Mouse (Mus musculus): ENCODE results near the gene Krt36. TPM values are rescaled to one million over a fixed set of nuclear protein-coding genes. Genes with fewer than 3 reads are reported as not detected.

Gene Krt36
- polyA plus RNA-seq, 1 experiment: not detected

GRCm38 (mm10) chr11:100136559-100136958, 31.1 kb upstream of the Krt36 start:
- no peak overlapping the region for H3K27ac ChIP-seq (ENCODE audit: insufficient read depth, low read length)
- TF ChIP-seq CTCF (IDR thresholded peaks at IDR 0.05; ENCODE audit: borderline replicate concordance, insufficient read depth, low read length): no peak
- TF ChIP-seq POLR2A (IDR thresholded peaks at IDR 0.05; ENCODE audit: low read depth, low read length): no peak
- H3K4me1 ChIP-seq (ENCODE audit: control insufficient read depth, insufficient read depth, low read length): no peaks in the 10 kb centered on the region
- no peak overlapping the region for H3K4me3 ChIP-seq (ENCODE audit: insufficient read depth, low read length)

GRCm38 (mm10) chr11:100135731-100136130, 30.3 kb upstream of the Krt36 start, which contains the start of gene Krt15:
TSS of gene Krt15 (minus strand) at chr11:100135928.
- TF ChIP-seq POLR2A (IDR thresholded peaks at IDR 0.05; ENCODE audit: low read depth, low read length) (no peak), CTCF (IDR thresholded peaks at IDR 0.05; ENCODE audit: borderline replicate concordance, insufficient read depth, low read length) (no peak)
- Histone ChIP-seq H3K4me1 (ENCODE audit: control insufficient read depth, insufficient read depth, low read length) (no peaks in the 10 kb centered on the region), H3K4me3 (ENCODE audit: insufficient read depth, low read length) (no peak within 1 kb of the TSS)

GRCm38 (mm10) chr11:100124901-100125300, 19.5 kb upstream of the Krt36 start:
- Histone ChIP-seq H3K4me1 (ENCODE audit: control insufficient read depth, insufficient read depth, low read length) (no peaks in the 10 kb centered on the region), H3K4me3 (ENCODE audit: insufficient read depth, low read length) (no peak overlapping the region), H3K27ac (ENCODE audit: insufficient read depth, low read length) (no peak overlapping the region)
- TF ChIP-seq POLR2A (IDR thresholded peaks at IDR 0.05; ENCODE audit: low read depth, low read length) (no peak), CTCF (IDR thresholded peaks at IDR 0.05; ENCODE audit: borderline replicate concordance, insufficient read depth, low read length) (no peak)

More at GRCm38 (mm10) chr11:100135731-100136130, 30.3 kb upstream of the Krt36 start, which contains the start of gene Krt15:
- no peak within 1 kb of the TSS for H3K27ac ChIP-seq (ENCODE audit: insufficient read depth, low read length)

GRCm38 (mm10) chr11:100121466-100121865, 16.0 kb upstream of the Krt36 start, which contains the start of gene Krt13:
TSS of gene Krt13 (minus strand) at chr11:100121566.
- Histone ChIP-seq H3K27ac (ENCODE audit: insufficient read depth, low read length) (no peak within 1 kb of the TSS), H3K4me3 (ENCODE audit: insufficient read depth, low read length) (no peak within 1 kb of the TSS), H3K4me1 (ENCODE audit: control insufficient read depth, insufficient read depth, low read length) (no peaks in the 10 kb centered on the region)
- TF ChIP-seq POLR2A (IDR thresholded peaks at IDR 0.05; ENCODE audit: low read depth, low read length) (no peak), CTCF (IDR thresholded peaks at IDR 0.05; ENCODE audit: borderline replicate concordance, insufficient read depth, low read length) (no peak)

DNA sequence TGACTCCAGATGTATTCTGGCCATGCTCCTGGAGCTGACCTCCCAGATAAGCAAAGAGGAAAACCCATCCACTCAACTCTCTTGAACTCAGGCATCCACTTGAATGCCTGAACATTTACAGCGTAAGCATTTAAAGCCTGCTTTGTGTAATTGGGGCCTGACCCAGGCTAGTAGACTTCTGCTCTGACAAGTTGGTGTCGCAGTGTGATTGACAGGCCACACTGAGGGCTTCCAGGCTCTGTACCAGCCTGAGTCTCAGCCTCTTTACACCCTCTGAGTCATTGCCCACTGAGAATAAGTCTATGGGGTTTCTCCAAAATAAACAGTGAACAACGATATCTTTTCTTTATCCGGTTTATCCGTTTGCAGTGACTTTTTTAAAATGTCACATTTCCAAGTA, 14.9 kb upstream of the Krt36 start:
- Histone ChIP-seq H3K4me1 (ENCODE audit: control insufficient read depth, insufficient read depth, low read length) (no peaks in the 10 kb centered on the region), H3K4me3 (ENCODE audit: insufficient read depth, low read length) (no peak overlapping the region), H3K27ac (ENCODE audit: insufficient read depth, low read length) (no peak overlapping the region)
- TF ChIP-seq POLR2A (IDR thresholded peaks at IDR 0.05; ENCODE audit: low read depth, low read length) (no peak), CTCF (IDR thresholded peaks at IDR 0.05; ENCODE audit: borderline replicate concordance, insufficient read depth, low read length) (no peak)

DNA sequence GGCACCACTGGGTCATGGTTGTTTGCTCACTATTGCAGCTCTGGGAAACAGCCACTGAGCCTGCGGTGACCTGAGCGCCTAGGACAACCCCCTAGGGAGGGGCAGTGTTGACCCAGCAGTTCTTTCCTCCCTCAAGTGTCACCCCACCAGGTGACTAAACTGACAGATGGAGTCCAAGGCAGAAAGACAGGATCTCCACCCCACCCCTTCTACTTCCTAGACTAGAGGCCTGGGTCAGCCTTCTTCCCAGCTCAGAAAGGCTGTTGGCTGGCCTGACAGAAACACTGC, 8.3 kb upstream of the Krt36 start:
- H3K27ac ChIP-seq (ENCODE audit: insufficient read depth, low read length): no peak overlapping the region
- no peak overlapping the region for H3K4me3 ChIP-seq (ENCODE audit: insufficient read depth, low read length)
- H3K4me1 ChIP-seq (ENCODE audit: control insufficient read depth, insufficient read depth, low read length): no peaks in the 10 kb centered on the region
- no peak for TF ChIP-seq CTCF (IDR thresholded peaks at IDR 0.05; ENCODE audit: borderline replicate concordance, insufficient read depth, low read length)
- TF ChIP-seq POLR2A (IDR thresholded peaks at IDR 0.05; ENCODE audit: low read depth, low read length): no peak

DNA sequence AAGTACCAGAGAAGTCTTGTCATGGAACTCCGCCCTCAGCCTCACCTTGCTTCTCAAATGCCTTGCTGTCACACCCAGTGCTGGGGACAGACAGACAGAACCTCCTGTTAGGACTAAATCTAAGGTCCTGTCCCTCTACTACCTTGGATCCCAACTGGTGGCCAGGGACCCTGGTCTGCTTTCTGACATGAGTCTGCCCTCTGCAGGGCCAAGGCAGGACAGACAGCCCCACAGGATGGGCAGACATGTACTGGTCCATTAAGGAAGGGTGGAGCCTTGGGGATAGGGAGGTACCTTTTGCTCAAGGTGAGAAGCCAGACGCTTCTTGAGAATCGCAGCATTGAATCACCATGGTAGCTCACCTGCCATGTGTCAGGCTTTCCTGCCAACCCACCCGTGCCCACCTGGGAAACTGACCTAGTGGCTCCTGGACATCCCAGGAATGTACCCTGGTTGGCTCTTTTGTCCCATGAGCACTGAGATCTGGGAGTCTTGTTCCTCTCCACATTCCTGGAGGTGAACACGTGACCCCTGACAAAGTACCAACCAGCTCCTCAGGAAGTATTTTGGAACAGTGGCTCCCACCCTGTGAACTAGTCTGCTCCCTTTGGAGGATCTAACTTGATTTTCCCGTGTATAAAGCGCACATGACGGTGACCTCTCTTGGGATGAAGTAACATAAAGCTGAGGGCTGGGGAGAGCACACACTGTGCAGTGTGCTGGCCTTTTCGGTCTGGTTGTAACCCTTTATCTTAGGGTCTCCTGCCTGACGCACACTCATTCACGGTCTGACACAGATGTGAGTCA, 7.7 kb upstream of the Krt36 start:
- TF ChIP-seq POLR2A (IDR thresholded peaks at IDR 0.05; ENCODE audit: low read depth, low read length): no peak
- no peak for TF ChIP-seq CTCF (IDR thresholded peaks at IDR 0.05; ENCODE audit: borderline replicate concordance, insufficient read depth, low read length)
- Histone ChIP-seq H3K27ac (ENCODE audit: insufficient read depth, low read length) (no peak overlapping the region), H3K4me1 (ENCODE audit: control insufficient read depth, insufficient read depth, low read length) (no peaks in the 10 kb centered on the region), H3K4me3 (ENCODE audit: insufficient read depth, low read length) (no peak overlapping the region)

DNA sequence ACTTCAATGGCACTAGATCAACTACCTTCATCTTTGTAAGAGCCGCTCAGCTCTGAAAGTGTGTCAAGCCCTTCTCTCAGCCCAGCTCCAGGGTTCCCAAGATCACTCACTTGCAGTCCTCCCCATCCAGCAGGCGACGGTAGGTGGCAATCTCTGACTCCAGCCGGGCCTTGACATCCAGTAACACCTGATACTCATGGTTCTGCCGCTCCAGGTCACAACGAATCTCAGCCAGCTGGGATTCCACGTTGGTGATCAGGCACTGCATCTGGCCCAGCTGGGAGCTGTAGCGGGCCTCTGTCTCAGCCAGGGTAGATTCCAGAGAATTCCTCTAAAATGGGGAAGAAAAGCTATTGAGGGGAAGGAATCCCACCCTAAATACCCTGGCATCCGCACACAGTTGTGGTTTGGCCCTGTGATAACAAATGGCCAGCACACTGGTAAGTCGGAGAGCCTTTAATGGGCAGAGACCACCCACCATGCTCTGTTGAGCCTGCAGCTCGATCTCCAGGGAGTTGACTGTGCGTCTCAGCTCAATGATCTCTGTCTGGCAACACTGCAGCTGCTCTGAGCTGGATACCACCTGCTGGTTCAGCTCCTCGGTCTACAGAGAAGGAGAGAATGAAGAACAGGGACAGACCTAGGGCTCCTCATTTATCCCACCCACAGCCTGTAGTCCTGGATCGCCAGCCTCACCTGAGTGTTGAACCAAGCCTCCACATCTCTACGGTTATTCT, 2.6 kb downstream of the Krt36 start:
- TF ChIP-seq CTCF (IDR thresholded peaks at IDR 0.05; ENCODE audit: borderline replicate concordance, insufficient read depth, low read length): no peak
- Histone ChIP-seq H3K4me1 (ENCODE audit: control insufficient read depth, insufficient read depth, low read length) (no peaks in the 10 kb centered on the region), H3K27ac (ENCODE audit: insufficient read depth, low read length) (no peak overlapping the region), H3K4me3 (ENCODE audit: insufficient read depth, low read length) (no peak overlapping the region)

DNA sequence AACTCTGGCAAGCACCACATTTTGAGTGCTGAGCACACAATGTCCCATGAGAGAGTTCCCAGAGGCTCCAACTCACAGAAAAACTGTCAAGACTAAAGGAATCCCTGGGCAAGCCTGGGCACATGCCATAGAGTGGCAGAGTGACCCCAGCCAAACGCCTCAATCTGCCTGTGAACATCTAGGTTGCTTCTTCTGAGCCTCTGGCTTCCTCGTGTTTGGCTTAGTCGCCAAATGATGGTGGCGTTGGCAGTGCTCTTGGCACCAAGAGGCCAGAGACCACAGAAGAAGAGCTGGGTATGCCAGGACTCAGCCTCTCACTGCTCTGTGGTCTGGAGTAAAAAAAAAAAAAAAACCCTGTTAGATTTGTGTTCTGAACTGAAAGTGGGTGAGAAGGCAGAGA, 5.0 kb downstream of the Krt36 start:
- Histone ChIP-seq H3K4me1 (ENCODE audit: control insufficient read depth, insufficient read depth, low read length) (no peaks in the 10 kb centered on the region), H3K27ac (ENCODE audit: insufficient read depth, low read length) (no peak overlapping the region), H3K4me3 (ENCODE audit: insufficient read depth, low read length) (no peak overlapping the region)
- TF ChIP-seq POLR2A (IDR thresholded peaks at IDR 0.05; ENCODE audit: low read depth, low read length): no peak
- TF ChIP-seq CTCF (IDR thresholded peaks at IDR 0.05; ENCODE audit: borderline replicate concordance, insufficient read depth, low read length): no peak

DNA sequence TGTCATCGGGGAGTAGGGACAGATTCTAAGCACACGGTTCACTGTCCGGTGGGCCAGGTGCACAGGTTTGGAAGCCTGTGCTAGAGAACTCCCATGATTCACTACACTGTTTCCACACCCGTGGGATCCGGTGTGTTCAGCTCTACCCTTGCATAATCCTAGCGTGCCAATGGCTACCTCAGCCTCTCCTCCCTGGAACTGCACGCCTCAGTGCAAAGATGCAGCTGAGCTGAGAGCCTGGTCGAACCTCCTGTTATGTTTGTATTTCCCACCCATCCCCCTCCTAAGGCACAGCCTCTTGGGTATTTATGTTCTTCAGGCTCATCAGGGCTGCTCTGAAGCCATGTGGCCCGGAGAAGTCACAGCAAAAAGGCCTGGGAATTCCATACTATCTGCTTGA, 7.6 kb downstream of the Krt36 start:
- no peaks in the 10 kb centered on the region for H3K4me1 ChIP-seq (ENCODE audit: control insufficient read depth, insufficient read depth, low read length)
- H3K4me3 ChIP-seq (ENCODE audit: insufficient read depth, low read length): no peak overlapping the region
- TF ChIP-seq CTCF (IDR thresholded peaks at IDR 0.05; ENCODE audit: borderline replicate concordance, insufficient read depth, low read length) (no peak), POLR2A (IDR thresholded peaks at IDR 0.05; ENCODE audit: low read depth, low read length) (no peak)
- no peak overlapping the region for H3K27ac ChIP-seq (ENCODE audit: insufficient read depth, low read length)
